Mouse (Mus musculus): ENCODE measurements around the gene Chml. TPM values are rescaled to one million over a fixed set of nuclear protein-coding genes. Genes with fewer than 3 reads are reported as not detected.

Chml gene
- polyA plus RNA-seq (2015; fragmentation: Nextera tagmentation; extraction: Ambion mirVana), result 2.1 and 2.3 TPM in 2 replicates

DNA sequence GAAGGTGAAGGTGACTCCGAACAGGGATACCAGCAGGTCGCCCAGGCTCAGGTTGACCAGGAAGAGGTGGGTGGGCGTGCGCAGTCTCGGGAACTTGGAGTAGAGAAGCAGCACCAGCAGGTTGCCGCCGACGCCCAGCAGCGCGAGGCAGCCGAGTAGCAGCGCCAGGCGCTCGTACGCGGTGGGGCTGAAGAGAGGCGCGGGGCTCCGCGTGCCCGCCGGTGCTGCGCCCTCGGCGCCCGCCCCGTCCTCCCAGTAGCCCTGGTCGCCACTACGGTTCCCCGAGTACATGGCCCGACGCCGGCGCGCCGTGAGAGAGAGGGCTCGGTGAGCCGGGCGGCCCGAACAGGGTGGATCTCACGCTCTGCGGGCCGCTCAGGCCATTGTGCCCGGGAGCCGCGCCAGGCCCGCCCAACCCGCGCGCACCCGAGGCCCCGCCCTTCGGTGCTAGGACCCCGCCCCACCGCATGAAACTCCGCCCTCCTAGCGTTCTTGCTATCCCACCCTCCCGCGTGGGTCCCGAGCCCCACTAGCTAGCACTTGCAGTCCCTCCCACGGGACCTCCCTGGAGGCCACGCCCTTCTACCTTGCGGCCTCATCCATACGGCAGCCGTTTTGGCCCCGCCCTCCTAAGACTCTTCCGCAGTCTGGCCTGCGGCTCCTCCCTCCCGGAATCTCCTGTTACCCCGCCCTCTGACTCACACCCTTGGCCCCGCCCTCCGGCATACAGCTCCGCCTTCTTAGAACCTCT lies at the start of gene Chml, which contains the start of gene Opn3:
Gene Chml, minus strand, starts transcription at position 656 of the 751 bp plus-strand sequence.
Gene Opn3, minus strand, starts transcription at position 531 of the 751 bp plus-strand sequence.
- Histone ChIP-seq H3K4me3 (replicated peaks; ENCODE audit: low read depth, low read length) (peak within 1 kb of the TSS; percentile 80), H3K4me2 (ENCODE audit: low read length) (peak within 1 kb of the TSS; percentile 96), H3K9me3 (replicated peaks; ENCODE audit: low read length) (no peaks in the 10 kb centered on the region), H3K27me3 (ENCODE audit: insufficient read depth, low read length) (no peaks in the 10 kb centered on the region), H3K36me3 (ENCODE audit: insufficient read depth, low read length) (no peaks in the 10 kb centered on the region), H3K27ac (peak within 1 kb of the TSS; percentile 90), H3K9ac (ENCODE audit: low read depth, low read length) (peak within 1 kb of the TSS; percentile 80), H3K4me1 (replicated peaks; ENCODE audit: insufficient read depth, low read length) (peaks cover 14% of the 10 kb centered on the region)
- TF ChIP-seq CTCF (IDR thresholded peaks at IDR 0.05; ENCODE audit: low read depth), result no peak
- WGBS, result under 1% methylated on average over 45 of the region's 73 CpGs
- peak; percentile 99 for ATAC-seq (replicated peaks; ENCODE audit: low FRiP score, low read depth)
- peak; percentile 99 for DNase-seq (ENCODE audit: low spot score)

DNA sequence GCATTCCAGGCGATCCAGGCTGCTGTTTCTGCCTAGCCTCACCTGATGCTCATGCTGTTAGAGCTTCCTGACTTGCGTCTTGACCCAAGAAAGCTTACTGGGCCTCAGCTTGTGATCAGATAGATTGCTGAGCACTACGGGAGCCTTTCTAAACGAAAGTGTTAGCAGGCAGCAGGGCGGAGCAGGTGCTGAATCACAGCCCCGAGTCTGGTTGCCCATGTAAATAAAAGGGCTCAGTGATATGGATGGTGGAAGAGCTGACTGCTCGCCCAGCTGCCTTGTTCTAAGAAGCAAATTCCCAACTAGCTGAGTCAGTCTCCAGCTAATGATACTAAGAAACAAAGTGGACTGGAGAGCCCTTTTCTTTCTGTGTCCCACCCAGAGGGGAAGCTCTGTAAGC lies 33.1 kb upstream of the Chml start:
- Histone ChIP-seq H3K4me2 (ENCODE audit: low read length) (no peak overlapping the region), H3K27ac (no peak overlapping the region), H3K27me3 (ENCODE audit: insufficient read depth, low read length) (no peaks in the 10 kb centered on the region), H3K4me1 (replicated peaks; ENCODE audit: insufficient read depth, low read length) (no peaks in the 10 kb centered on the region), H3K4me3 (replicated peaks; ENCODE audit: low read depth, low read length) (no peak overlapping the region), H3K36me3 (ENCODE audit: insufficient read depth, low read length) (no peaks in the 10 kb centered on the region), H3K9ac (ENCODE audit: low read depth, low read length) (no peak overlapping the region), H3K9me3 (replicated peaks; ENCODE audit: low read length) (no peaks in the 10 kb centered on the region)
- ATAC-seq (replicated peaks; ENCODE audit: low FRiP score, low read depth), result no peak
- 30% methylated on average over 7 of the region's 7 CpGs for WGBS
- TF ChIP-seq CTCF (IDR thresholded peaks at IDR 0.05; ENCODE audit: low read depth), result no peak
- no peak for DNase-seq (ENCODE audit: low spot score)

DNA sequence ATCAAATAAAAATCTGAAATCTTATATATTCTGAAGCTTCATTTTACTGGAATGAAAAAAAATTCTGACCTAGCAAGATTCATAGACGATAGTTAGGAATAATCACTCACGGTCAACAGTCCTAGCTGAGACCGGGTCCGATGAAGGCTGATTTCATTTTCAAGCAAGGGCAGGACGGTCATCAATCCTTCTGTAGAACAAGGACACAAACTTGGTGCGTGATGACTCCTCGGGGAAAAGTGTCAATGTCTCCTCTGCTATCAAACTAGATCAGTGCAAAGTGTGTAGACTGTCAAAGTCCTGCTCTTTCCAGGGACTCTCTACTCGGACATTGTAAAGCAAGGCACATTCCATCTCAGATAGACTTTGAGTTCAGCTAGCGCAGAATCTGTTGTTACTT lies 24.1 kb upstream of the Chml start:
- whole genome bisulfite sequencing, result 88% methylated on average over 9 of the region's 9 CpGs
- TF ChIP-seq CTCF (IDR thresholded peaks at IDR 0.05; ENCODE audit: low read depth), result no peak
- H3K4me2 ChIP-seq (ENCODE audit: low read length), result no peak overlapping the region
- no peak overlapping the region for H3K27ac ChIP-seq
- no peak overlapping the region for H3K4me3 ChIP-seq (replicated peaks; ENCODE audit: low read depth, low read length)
- ATAC-seq (replicated peaks; ENCODE audit: low FRiP score, low read depth) (no peak), DNase-seq (ENCODE audit: low spot score) (no peak)
- no peaks in the 10 kb centered on the region for H3K4me1 ChIP-seq (replicated peaks; ENCODE audit: insufficient read depth, low read length)
- no peaks in the 10 kb centered on the region for H3K9me3 ChIP-seq (replicated peaks; ENCODE audit: low read length)
- no peaks in the 10 kb centered on the region for H3K36me3 ChIP-seq (ENCODE audit: insufficient read depth, low read length)
- no peak overlapping the region for H3K9ac ChIP-seq (ENCODE audit: low read depth, low read length)
- no peaks in the 10 kb centered on the region for H3K27me3 ChIP-seq (ENCODE audit: insufficient read depth, low read length)

DNA sequence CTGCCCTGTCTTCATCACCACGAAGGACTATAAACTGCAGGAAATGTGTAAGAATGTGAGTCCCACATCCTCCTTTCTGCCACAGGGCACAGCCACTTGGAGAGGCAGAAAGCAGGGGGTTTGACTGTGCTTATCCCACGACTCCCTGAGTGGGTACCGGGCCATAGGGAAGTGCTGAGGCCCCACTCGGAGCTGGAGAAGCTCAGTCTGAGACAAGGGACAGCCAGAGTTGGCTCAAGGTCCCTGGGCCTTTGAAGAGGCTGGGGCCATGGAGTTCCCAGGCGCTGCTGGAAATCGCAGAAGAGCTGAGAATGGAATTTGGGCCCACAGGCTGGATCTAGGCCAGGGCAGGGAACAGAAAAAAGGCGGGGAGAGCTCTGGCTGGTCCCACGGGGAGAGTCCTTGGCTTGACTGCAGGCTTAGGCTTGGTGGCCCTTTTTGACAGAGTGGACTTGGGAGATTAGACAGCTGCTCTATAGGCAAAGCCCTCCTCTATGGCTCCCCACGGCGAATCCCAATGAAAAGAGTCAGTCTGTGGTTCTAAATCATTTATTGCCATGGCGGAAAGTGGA lies 19.7 kb upstream of the Chml start:
- Histone ChIP-seq H3K4me3 (replicated peaks; ENCODE audit: low read depth, low read length) (no peak overlapping the region), H3K27ac (no peak overlapping the region), H3K9me3 (replicated peaks; ENCODE audit: low read length) (no peaks in the 10 kb centered on the region), H3K27me3 (ENCODE audit: insufficient read depth, low read length) (no peaks in the 10 kb centered on the region), H3K4me1 (replicated peaks; ENCODE audit: insufficient read depth, low read length) (no peaks in the 10 kb centered on the region), H3K4me2 (ENCODE audit: low read length) (no peak overlapping the region), H3K36me3 (ENCODE audit: insufficient read depth, low read length) (no peaks in the 10 kb centered on the region), H3K9ac (ENCODE audit: low read depth, low read length) (no peak overlapping the region)
- ATAC-seq (replicated peaks; ENCODE audit: low FRiP score, low read depth), result no peak
- 71% methylated on average over 11 of the region's 11 CpGs for WGBS
- peak; percentile 23 for DNase-seq (ENCODE audit: low spot score)
- TF ChIP-seq CTCF (IDR thresholded peaks at IDR 0.05; ENCODE audit: low read depth), result no peak

DNA sequence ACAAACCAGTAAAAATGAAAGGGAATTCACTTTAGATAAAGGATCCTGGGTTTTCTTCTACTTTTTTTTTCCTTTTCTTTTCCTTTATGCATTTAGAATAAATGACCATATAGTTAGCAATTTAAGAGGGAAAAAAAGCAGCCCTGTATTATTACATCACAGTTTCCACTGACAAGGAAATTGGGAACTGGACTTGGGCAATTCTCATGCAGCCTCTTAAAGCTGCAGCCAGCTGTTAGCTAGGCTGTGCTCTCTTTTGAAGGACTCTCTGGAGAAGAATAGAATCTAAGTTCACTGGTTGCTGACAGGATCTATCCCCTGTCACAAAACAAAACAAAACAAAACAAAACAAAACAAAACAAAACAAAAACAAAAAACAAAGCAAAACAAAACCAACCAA lies 15.3 kb upstream of the Chml start:
- Histone ChIP-seq H3K36me3 (ENCODE audit: insufficient read depth, low read length) (no peaks in the 10 kb centered on the region), H3K9me3 (replicated peaks; ENCODE audit: low read length) (no peaks in the 10 kb centered on the region), H3K27me3 (ENCODE audit: insufficient read depth, low read length) (no peaks in the 10 kb centered on the region), H3K4me1 (replicated peaks; ENCODE audit: insufficient read depth, low read length) (no peaks in the 10 kb centered on the region), H3K9ac (ENCODE audit: low read depth, low read length) (no peak overlapping the region), H3K27ac (no peak overlapping the region), H3K4me2 (ENCODE audit: low read length) (no peak overlapping the region), H3K4me3 (replicated peaks; ENCODE audit: low read depth, low read length) (no peak overlapping the region)
- ATAC-seq (replicated peaks; ENCODE audit: low FRiP score, low read depth), result no peak
- no peak for DNase-seq (ENCODE audit: low spot score)
- TF ChIP-seq CTCF (IDR thresholded peaks at IDR 0.05; ENCODE audit: low read depth), result no peak

DNA sequence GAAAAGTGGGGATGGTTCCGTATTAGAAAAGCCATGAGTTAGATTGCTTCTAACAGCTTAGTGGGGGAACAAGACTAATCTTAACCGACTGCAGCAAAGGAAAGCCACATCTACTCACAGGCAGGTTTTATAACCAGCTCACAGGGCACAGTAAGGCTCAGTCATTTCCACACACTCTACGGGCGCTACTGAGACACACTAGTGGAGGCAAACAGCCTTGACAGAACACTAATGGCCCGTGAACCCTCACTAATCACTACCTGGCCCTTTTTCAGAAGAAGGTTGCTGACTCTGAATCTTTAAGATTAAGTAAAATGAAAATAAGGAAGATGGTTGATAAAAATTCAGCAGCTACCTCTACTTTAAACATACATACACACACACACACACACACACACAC lies 14.9 kb upstream of the Chml start:
- 41% methylated on average over 5 of the region's 5 CpGs for WGBS
- no peak for DNase-seq (ENCODE audit: low spot score)

More for the DNA sequence above, 14.9 kb upstream of the Chml start:
- H3K9ac ChIP-seq (ENCODE audit: low read depth, low read length), result no peak overlapping the region
- H3K27me3 ChIP-seq (ENCODE audit: insufficient read depth, low read length), result no peaks in the 10 kb centered on the region
- H3K36me3 ChIP-seq (ENCODE audit: insufficient read depth, low read length), result no peaks in the 10 kb centered on the region
- H3K4me1 ChIP-seq (replicated peaks; ENCODE audit: insufficient read depth, low read length), result no peaks in the 10 kb centered on the region
- H3K4me2 ChIP-seq (ENCODE audit: low read length), result no peak overlapping the region
- ATAC-seq (replicated peaks; ENCODE audit: low FRiP score, low read depth), result no peak
- no peak overlapping the region for H3K4me3 ChIP-seq (replicated peaks; ENCODE audit: low read depth, low read length)
- no peaks in the 10 kb centered on the region for H3K9me3 ChIP-seq (replicated peaks; ENCODE audit: low read length)
- H3K27ac ChIP-seq, result no peak overlapping the region
- TF ChIP-seq CTCF (IDR thresholded peaks at IDR 0.05; ENCODE audit: low read depth), result no peak
